Mouse (Mus musculus): ENCODE data around the gene Gm28048. TPM values are rescaled to one million over a fixed set of nuclear protein-coding genes. Genes with fewer than 3 reads are reported as not detected.
A peak's percentile ranks its signal among the peaks of the same experiment; 100 is the strongest.

Gm28048 gene
- total and polyA plus RNA-seq, 2 experiments = 13.0 TPM; not detected in 1

- Histone ChIP-seq H3K4me1 (ENCODE audit: control insufficient read depth, insufficient read depth, low read length) (peaks cover 2% of the 10 kb centered on the region; the same call in 1 of the 2 replicates), H3K36me3 (ENCODE audit: control insufficient read depth, insufficient read depth, low read length) (peaks cover 2% of the 10 kb centered on the region; the same call in 1 of the 2 replicates), H3K79me2 (ENCODE audit: control insufficient read depth, insufficient read depth, low read length) (peaks cover 25% of the 10 kb centered on the region; the same call in 1 of the 2 replicates), H3K27ac (replicated peaks; ENCODE audit: insufficient read depth, low read depth, low read length) (no peak overlapping the region), H3K27me3 (ENCODE audit: control insufficient read depth, insufficient read depth, low read length) (no peaks in the 10 kb centered on the region), H3K9ac (ENCODE audit: low read depth, low read length) (no peak overlapping the region), H3K4me3 (ENCODE audit: insufficient read depth, low read depth, low read length) (no peak overlapping the region)
- TF ChIP-seq CTCF (IDR thresholded peaks at IDR 0.05; ENCODE audit: low read depth, low read length) (no peak), POLR2A (IDR thresholded peaks at IDR 0.05; ENCODE audit: extremely low read depth, insufficient read depth, low read length) (no peak)
- DNase-seq (ENCODE audit: extremely low read depth, low read depth, low spot score) = no peak
- WGBS = 97% methylated on average over 1 of the region's 1 CpGs
Observed at GRCm38 (mm10) chr11:22970546-22970945, 11.3 kb downstream of the Gm28048 start.

- Histone ChIP-seq H3K4me3 (ENCODE audit: insufficient read depth, low read depth, low read length) (no peak overlapping the region), H3K27me3 (ENCODE audit: control insufficient read depth, insufficient read depth, low read length) (no peaks in the 10 kb centered on the region)
- DNase-seq (ENCODE audit: extremely low read depth, low read depth, low spot score) = no peak
Observed at GRCm38 (mm10) chr11:22969486-22969885, 12.4 kb downstream of the Gm28048 start.

GRCm38 (mm10) chr11:22965503-22965902 is 16.4 kb downstream of the Gm28048 start:
- H3K79me2 ChIP-seq (ENCODE audit: control insufficient read depth, insufficient read depth, low read length) = peaks cover 8% of the 10 kb centered on the region; the same call in 1 of the 2 replicates
- H3K4me1 ChIP-seq (ENCODE audit: control insufficient read depth, insufficient read depth, low read length) = peaks cover 2% of the 10 kb centered on the region; the same call in 1 of the 2 replicates
- DNase-seq (ENCODE audit: extremely low read depth, low read depth, low spot score) = no peak
- H3K36me3 ChIP-seq (ENCODE audit: control insufficient read depth, insufficient read depth, low read length) = no peaks in the 10 kb centered on the region
- TF ChIP-seq CTCF (IDR thresholded peaks at IDR 0.05; ENCODE audit: low read depth, low read length) (no peak), POLR2A (IDR thresholded peaks at IDR 0.05; ENCODE audit: extremely low read depth, insufficient read depth, low read length) (no peak)
- no peak overlapping the region for H3K9ac ChIP-seq (ENCODE audit: low read depth, low read length)
- H3K27ac ChIP-seq (replicated peaks; ENCODE audit: insufficient read depth, low read depth, low read length) = no peak overlapping the region
- no peak overlapping the region for H3K4me3 ChIP-seq (ENCODE audit: insufficient read depth, low read depth, low read length)
- H3K27me3 ChIP-seq (ENCODE audit: control insufficient read depth, insufficient read depth, low read length) = no peaks in the 10 kb centered on the region
- 82% methylated on average over 4 of the region's 4 CpGs for WGBS

More at GRCm38 (mm10) chr11:22969486-22969885, 12.4 kb downstream of the Gm28048 start:
- WGBS = 41% methylated on average over 6 of the region's 6 CpGs
- H3K79me2 ChIP-seq (ENCODE audit: control insufficient read depth, insufficient read depth, low read length) = peaks cover 23% of the 10 kb centered on the region; the same call in 1 of the 2 replicates
- H3K4me1 ChIP-seq (ENCODE audit: control insufficient read depth, insufficient read depth, low read length) = peaks cover 2% of the 10 kb centered on the region; the same call in 1 of the 2 replicates
- no peak for TF ChIP-seq POLR2A (IDR thresholded peaks at IDR 0.05; ENCODE audit: extremely low read depth, insufficient read depth, low read length)
- no peak overlapping the region for H3K27ac ChIP-seq (replicated peaks; ENCODE audit: insufficient read depth, low read depth, low read length)
- no peak overlapping the region for H3K9ac ChIP-seq (ENCODE audit: low read depth, low read length)
- 0 out of 2 replicates have a peak, but pooled peaks cover 2% of the 10 kb centered on the region for H3K36me3 ChIP-seq (ENCODE audit: control insufficient read depth, insufficient read depth, low read length)

GRCm38 (mm10) chr11:22964401-22964800 is 17.5 kb downstream of the Gm28048 start:
- peak overlapping the region; percentile 1; the same call in 1 of the 2 replicates for H3K27ac ChIP-seq (replicated peaks; ENCODE audit: insufficient read depth, low read depth, low read length)
- no peak overlapping the region for H3K9ac ChIP-seq (ENCODE audit: low read depth, low read length)
- H3K27me3 ChIP-seq (ENCODE audit: control insufficient read depth, insufficient read depth, low read length) = no peaks in the 10 kb centered on the region
- H3K36me3 ChIP-seq (ENCODE audit: control insufficient read depth, insufficient read depth, low read length) = no peaks in the 10 kb centered on the region
- TF ChIP-seq POLR2A (IDR thresholded peaks at IDR 0.05; ENCODE audit: extremely low read depth, insufficient read depth, low read length) (no peak), CTCF (IDR thresholded peaks at IDR 0.05; ENCODE audit: low read depth, low read length) (no peak)
- H3K4me1 ChIP-seq (ENCODE audit: control insufficient read depth, insufficient read depth, low read length) = peaks cover 2% of the 10 kb centered on the region; the same call in 1 of the 2 replicates
- WGBS = 27% methylated on average over 4 of the region's 4 CpGs
- peaks cover 9% of the 10 kb centered on the region; the same call in 1 of the 2 replicates for H3K79me2 ChIP-seq (ENCODE audit: control insufficient read depth, insufficient read depth, low read length)
- DNase-seq (ENCODE audit: extremely low read depth, low read depth, low spot score) = peak; percentile 83
- no peak overlapping the region for H3K4me3 ChIP-seq (ENCODE audit: insufficient read depth, low read depth, low read length)

- H3K4me1 ChIP-seq (ENCODE audit: control insufficient read depth, insufficient read depth, low read length) = peaks cover 2% of the 10 kb centered on the region; the same call in 1 of the 2 replicates
- TF ChIP-seq POLR2A (IDR thresholded peaks at IDR 0.05; ENCODE audit: extremely low read depth, insufficient read depth, low read length) = no peak
- TF ChIP-seq CTCF (IDR thresholded peaks at IDR 0.05; ENCODE audit: low read depth, low read length) = no peak
- DNase-seq (ENCODE audit: extremely low read depth, low read depth, low spot score) = no peak
- H3K79me2 ChIP-seq (ENCODE audit: control insufficient read depth, insufficient read depth, low read length) = peaks cover 6% of the 10 kb centered on the region; the same call in 1 of the 2 replicates
- no peak overlapping the region for H3K27ac ChIP-seq (replicated peaks; ENCODE audit: insufficient read depth, low read depth, low read length)
- 94% methylated on average over 1 of the region's 1 CpGs for WGBS
- no peaks in the 10 kb centered on the region for H3K27me3 ChIP-seq (ENCODE audit: control insufficient read depth, insufficient read depth, low read length)
- no peaks in the 10 kb centered on the region for H3K36me3 ChIP-seq (ENCODE audit: control insufficient read depth, insufficient read depth, low read length)
- H3K4me3 ChIP-seq (ENCODE audit: insufficient read depth, low read depth, low read length) = no peak overlapping the region
- no peak overlapping the region for H3K9ac ChIP-seq (ENCODE audit: low read depth, low read length)
Observed at GRCm38 (mm10) chr11:22962101-22962500, 19.8 kb downstream of the Gm28048 start.

GRCm38 (mm10) chr11:22957791-22958374 is 24.0 kb downstream of the Gm28048 start:
- Histone ChIP-seq H3K27me3 (ENCODE audit: control insufficient read depth, insufficient read depth, low read length) (no peaks in the 10 kb centered on the region), H3K36me3 (ENCODE audit: control insufficient read depth, insufficient read depth, low read length) (peaks cover 4% of the 10 kb centered on the region), H3K4me3 (ENCODE audit: insufficient read depth, low read depth, low read length) (no peak overlapping the region), H3K9ac (ENCODE audit: low read depth, low read length) (no peak overlapping the region), H3K27ac (replicated peaks; ENCODE audit: insufficient read depth, low read depth, low read length) (no peak overlapping the region), H3K79me2 (ENCODE audit: control insufficient read depth, insufficient read depth, low read length) (peaks cover 2% of the 10 kb centered on the region; the same call in 1 of the 2 replicates), H3K4me1 (ENCODE audit: control insufficient read depth, insufficient read depth, low read length) (no peaks in the 10 kb centered on the region)
- WGBS = 90% methylated on average over 4 of the region's 4 CpGs
- TF ChIP-seq CTCF (IDR thresholded peaks at IDR 0.05; ENCODE audit: low read depth, low read length) (peak; percentile 30; the same call in 1 of the 2 replicates), POLR2A (IDR thresholded peaks at IDR 0.05; ENCODE audit: extremely low read depth, insufficient read depth, low read length) (no peak)
- no peak for DNase-seq (ENCODE audit: extremely low read depth, low read depth, low spot score)
